Mouse (Mus musculus) adrenal gland, postnatal 4 days (tissue): ENCODE measurements around the gene Lage3. TPM values are rescaled to one million over a fixed set of nuclear protein-coding genes. Genes with fewer than 3 reads are reported as not detected.

Source experiments
- microRNA-seq: library from miRNA; unstranded; fragments of <30 nt; microRNA quantifications from one replicate; pipeline ENCODE4 v1.2.0, GENCODE M21; 2021
- total RNA-seq, 2 experiments: library from RNA; stranded (reverse); gene quantifications; 2 replicates each; pipeline ENCODE4 v1.2.3; 2021

Lage3 gene
- total RNA-seq, 2 experiments from 2014 or later = 64.0 to 74.8 TPM

Small RNA genes lying within 50 kb of the gene (microRNA-seq; reads per million reads assigned to microRNA genes)
- not detected for gene Mir7092

Other genes with a start within 250 kb of the Lage3 start
- gene Opn1mw, start 226.2 kb downstream of the Lage3 start, total RNA-seq = not detected
- gene Mecp2, start 218.3 kb downstream of the Lage3 start, total RNA-seq = 10 to 100 TPM; 41.1 to 45.1 TPM
- not detected for gene Tex28, start 185.8 kb downstream of the Lage3 start, total RNA-seq
- not detected for gene Tktl1, start 176.4 kb downstream of the Lage3 start, total RNA-seq
- gene Flna, start 103.8 kb downstream of the Lage3 start, total RNA-seq = 100 to 1,000 TPM; 207 to 261 TPM
- gene Emd, start 98.9 kb downstream of the Lage3 start, total RNA-seq = 10 to 100 TPM; 46.9 to 51.7 TPM
- gene Rpl10, start 82.8 kb downstream of the Lage3 start, total RNA-seq = 100 to 1,000 TPM; 472 to 522 TPM
- 100 to 1,000 TPM in 1 of 2 experiments, 10 to 100 TPM in 1; 95.2 to 102 TPM for gene Taz, start 71.7 kb downstream of the Lage3 start, total RNA-seq
- 10 to 100 TPM; 13.5 to 16.4 TPM for gene Dnase1l1, start 71.3 kb downstream of the Lage3 start, total RNA-seq
- gene Atp6ap1, start 56.5 kb downstream of the Lage3 start, total RNA-seq = 100 to 1,000 TPM; 135 to 140 TPM
- gene Gdi1, start 48.6 kb downstream of the Lage3 start, total RNA-seq = 100 to 1,000 TPM; 153 to 190 TPM
- 10 to 100 TPM; 49.7 to 55.5 TPM for gene Fam50a, start 40.6 kb downstream of the Lage3 start, total RNA-seq
- gene Plxna3, start 24.6 kb downstream of the Lage3 start, total RNA-seq = 10 to 100 TPM; 17.4 to 22.7 TPM
- gene Ubl4a, start 19.6 kb upstream of the Lage3 start, total RNA-seq = 10 to 100 TPM; 52.7 to 56.9 TPM
- gene Slc10a3, start 19.7 kb upstream of the Lage3 start, total RNA-seq = 10 to 100 TPM; 13.7 to 17.5 TPM
- 10 to 100 TPM; 26.0 to 32.0 TPM for gene Fam3a, start 39.7 kb upstream of the Lage3 start, total RNA-seq
- 10 to 100 TPM; 60.2 to 65.5 TPM for gene Ikbkg, start 39.7 kb upstream of the Lage3 start, total RNA-seq
- 10 to 100 TPM; 84.9 to 86.2 TPM for gene G6pdx, start 75.6 kb upstream of the Lage3 start, total RNA-seq
- not detected for gene Gm6880, start 127.8 kb upstream of the Lage3 start, total RNA-seq
- not detected for gene Olfr1326-ps1, start 221.3 kb upstream of the Lage3 start, total RNA-seq
- not detected for gene Olfr1325, start 239.1 kb upstream of the Lage3 start, total RNA-seq